Mouse (Mus musculus) layer of hippocampus, adult 2 months (tissue): ENCODE results near the gene Abca17. TPM values are rescaled to one million over a fixed set of nuclear protein-coding genes. Genes with fewer than 3 reads are reported as not detected.
A peak's percentile ranks its signal among the peaks of the same experiment; 100 is the strongest.

Experiments used
- DNase-seq, 2 experiments: peaks; one replicate each; pipeline ENCODE4 v3.0.0; 2022; ENCODE audit warnings: low spot score in 2 of 2
- H3K27ac ChIP-seq: fragments of 200-600 bp; 2 replicates; pipeline ENCODE4 v1.8.1; 2022
- H3K4me3 ChIP-seq: fragments of 200-600 bp; 2 replicates; pipeline ENCODE4 v1.8.1; 2022; ENCODE audit warnings: mild to moderate bottlenecking
- CTCF ChIP-seq: fragments of 200-600 bp; conservative IDR thresholded peaks from 2 replicates; pipeline ENCODE4 v1.8.1; 2022; ENCODE audit warnings: antibody characterized with exemption, mild to moderate bottlenecking, moderate library complexity
- total RNA-seq, 2 experiments: library from RNA; stranded (reverse); gene quantifications; 2 replicates each; pipeline ENCODE4 v1.2.3; 2021

The Abca17 gene
- total RNA-seq, 2 experiments from 2014 or later, result 0.69 to 1.2 TPM

GRCm38 (mm10) chr17:24360841-24361240, 10.0 kb upstream of the Abca17 start:
- H3K27ac ChIP-seq, result no peak overlapping the region
- no peak overlapping the region for H3K4me3 ChIP-seq
- no peak for DNase-seq
- TF ChIP-seq CTCF, result no peak

GRCm38 (mm10) chr17:24359903-24360302, 9.0 kb upstream of the Abca17 start:
- no peak overlapping the region for H3K4me3 ChIP-seq
- DNase-seq, result no peak
- H3K27ac ChIP-seq, result no peak overlapping the region
- TF ChIP-seq CTCF, result no peak

GRCm38 (mm10) chr17:24359006-24359405, 8.1 kb upstream of the Abca17 start:
- TF ChIP-seq CTCF, result no peak
- DNase-seq, result no peak
- Histone ChIP-seq H3K27ac (no peak overlapping the region), H3K4me3 (no peak overlapping the region)

GRCm38 (mm10) chr17:24355284-24355683, 4.4 kb upstream of the Abca17 start:
- Histone ChIP-seq H3K27ac (no peak overlapping the region), H3K4me3 (no peak overlapping the region)
- no peak for TF ChIP-seq CTCF
- DNase-seq, result no peak

- no peak for TF ChIP-seq CTCF
These were observed 3.1 kb upstream of the Abca17 start for GRCm38 (mm10) chr17:24353960-24354359.

GRCm38 (mm10) chr17:24352370-24353194, 1.7 kb upstream of the Abca17 start:
- DNase-seq, result no peak
- TF ChIP-seq CTCF, result no peak
- H3K27ac ChIP-seq, result peak overlapping the region; percentile 90
- H3K4me3 ChIP-seq, result peak overlapping the region; percentile 96

More at GRCm38 (mm10) chr17:24353960-24354359, 3.1 kb upstream of the Abca17 start:
- DNase-seq, result no peak
- Histone ChIP-seq H3K4me3 (no peak overlapping the region), H3K27ac (no peak overlapping the region)

- peak within 1 kb of the TSS; percentile 96 for H3K4me3 ChIP-seq
- peak; percentile 98 for TF ChIP-seq CTCF
- peak; percentile 97 to 98 for DNase-seq
These were observed 991 bp upstream of the Abca17 start, which contains the start of gene Abca3 for GRCm38 (mm10) chr17:24351760-24352357. Gene Abca3, plus strand, starts transcription at chr17:24351950.

GRCm38 (mm10) chr17:24349176-24349575, 1.7 kb downstream of the Abca17 start:
- DNase-seq, result no peak
- H3K4me3 ChIP-seq, result no peak overlapping the region
- no peak overlapping the region for H3K27ac ChIP-seq
- no peak for TF ChIP-seq CTCF

More at GRCm38 (mm10) chr17:24351760-24352357, 991 bp upstream of the Abca17 start, which contains the start of gene Abca3:
- H3K27ac ChIP-seq, result peak within 1 kb of the TSS; percentile 90

GRCm38 (mm10) chr17:24346831-24347230, 4.0 kb downstream of the Abca17 start:
- Histone ChIP-seq H3K27ac (no peak overlapping the region), H3K4me3 (no peak overlapping the region)
- TF ChIP-seq CTCF, result no peak
- DNase-seq, result no peak

GRCm38 (mm10) chr17:24344672-24345071, 6.2 kb downstream of the Abca17 start:
- no peak overlapping the region for H3K4me3 ChIP-seq
- TF ChIP-seq CTCF, result no peak
- H3K27ac ChIP-seq, result no peak overlapping the region
- DNase-seq, result no peak

- DNase-seq, result no peak
- no peak for TF ChIP-seq CTCF
- Histone ChIP-seq H3K4me3 (no peak overlapping the region), H3K27ac (no peak overlapping the region)
These were observed 23.2 kb downstream of the Abca17 start for GRCm38 (mm10) chr17:24327656-24328055.

GRCm38 (mm10) chr17:24325051-24325450, 25.8 kb downstream of the Abca17 start:
- no peak overlapping the region for H3K27ac ChIP-seq
- no peak for TF ChIP-seq CTCF
- no peak overlapping the region for H3K4me3 ChIP-seq
- DNase-seq, result no peak

- Histone ChIP-seq H3K27ac (no peak overlapping the region), H3K4me3 (no peak overlapping the region)
- DNase-seq, result peak in 1 of 2 experiments; percentile 23
- TF ChIP-seq CTCF, result no peak
These were observed 30.0 kb downstream of the Abca17 start for GRCm38 (mm10) chr17:24320826-24321225.
